Mouse (Mus musculus): Measurements from ENCODE around the gene Gm18596.
"Not testable (repeated sequence)": the region's sequence is repeated elsewhere in the genome, so short reads cannot be mapped to it uniquely, and the experiment has no call there.

The Gm18596 gene

GRCm38 (mm10) chr10:77711157-77711556 lies 31.3 kb downstream of the Gm18596 start, which contains the start of gene Gm10024:
Gene Gm10024 (plus strand): TSS chr10:77711457.
- not testable (repeated sequence) for DNase-seq (ENCODE audit: low spot score)

DNA sequence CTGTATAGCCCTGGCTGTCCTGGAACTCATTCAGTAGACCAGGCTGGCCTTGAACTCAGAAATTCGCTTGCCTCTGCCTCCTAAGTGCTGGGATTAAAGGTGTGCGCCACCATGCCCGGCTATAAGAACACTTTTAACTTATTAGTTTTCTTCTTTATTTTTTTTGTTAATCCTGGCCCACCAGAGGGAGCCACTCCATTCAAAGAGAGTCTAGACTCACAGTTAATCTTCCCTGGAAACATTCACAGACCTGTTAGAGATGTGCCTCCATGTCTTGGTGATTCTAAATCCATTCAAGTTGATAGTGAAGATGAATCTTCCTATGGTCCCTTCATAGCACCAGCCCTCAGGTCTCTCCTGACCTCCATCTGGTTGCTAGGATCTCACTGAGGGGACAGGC lies 32.6 kb downstream of the Gm18596 start:
- no peak for DNase-seq (ENCODE audit: low spot score)

DNA sequence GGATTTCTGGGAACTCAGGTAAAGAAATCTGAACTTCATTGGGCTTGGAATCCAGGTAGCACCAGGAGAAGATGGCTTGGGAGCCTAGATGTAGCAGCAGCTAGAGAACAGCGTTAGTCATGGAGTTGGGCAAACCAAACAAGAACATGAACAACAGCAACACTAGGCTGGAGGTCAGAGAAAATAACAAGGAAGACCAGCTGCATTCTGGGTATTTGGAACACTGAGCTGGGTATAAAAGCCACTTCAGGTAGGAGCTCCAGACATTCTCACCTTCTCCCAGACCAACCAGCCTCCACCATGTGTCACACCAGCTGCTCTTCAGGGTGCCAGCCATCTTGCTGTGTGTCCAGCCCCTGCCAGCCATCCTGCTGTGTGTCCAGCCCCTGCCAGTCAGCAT lies 36.1 kb downstream of the Gm18596 start, which contains the start of gene Gm10272:
Gm10272 (plus strand) TSS at position 301 of the 400 bp plus-strand sequence.
- no peak for DNase-seq (ENCODE audit: low spot score)

GRCm38 (mm10) chr10:77697133-77697532 lies 45.3 kb downstream of the Gm18596 start, which contains the start of gene Gm9508:
Gene Gm9508 (minus strand): TSS chr10:77697233.
- no peak for DNase-seq (ENCODE audit: low spot score)

Measured in testis, postnatal 14 days (tissue).